Mouse (Mus musculus): ENCODE measurements around the gene Nufip1. TPM values are rescaled to one million over a fixed set of nuclear protein-coding genes. Genes with fewer than 3 reads are reported as not detected.

The Nufip1 gene
- polyA plus RNA-seq (2012; fragmentation: generic; extraction: Trizol) = 1 to 10 TPM in 1 of 2 experiments, under 1 TPM in 1; 0.94 to 4.0 TPM

DNA sequence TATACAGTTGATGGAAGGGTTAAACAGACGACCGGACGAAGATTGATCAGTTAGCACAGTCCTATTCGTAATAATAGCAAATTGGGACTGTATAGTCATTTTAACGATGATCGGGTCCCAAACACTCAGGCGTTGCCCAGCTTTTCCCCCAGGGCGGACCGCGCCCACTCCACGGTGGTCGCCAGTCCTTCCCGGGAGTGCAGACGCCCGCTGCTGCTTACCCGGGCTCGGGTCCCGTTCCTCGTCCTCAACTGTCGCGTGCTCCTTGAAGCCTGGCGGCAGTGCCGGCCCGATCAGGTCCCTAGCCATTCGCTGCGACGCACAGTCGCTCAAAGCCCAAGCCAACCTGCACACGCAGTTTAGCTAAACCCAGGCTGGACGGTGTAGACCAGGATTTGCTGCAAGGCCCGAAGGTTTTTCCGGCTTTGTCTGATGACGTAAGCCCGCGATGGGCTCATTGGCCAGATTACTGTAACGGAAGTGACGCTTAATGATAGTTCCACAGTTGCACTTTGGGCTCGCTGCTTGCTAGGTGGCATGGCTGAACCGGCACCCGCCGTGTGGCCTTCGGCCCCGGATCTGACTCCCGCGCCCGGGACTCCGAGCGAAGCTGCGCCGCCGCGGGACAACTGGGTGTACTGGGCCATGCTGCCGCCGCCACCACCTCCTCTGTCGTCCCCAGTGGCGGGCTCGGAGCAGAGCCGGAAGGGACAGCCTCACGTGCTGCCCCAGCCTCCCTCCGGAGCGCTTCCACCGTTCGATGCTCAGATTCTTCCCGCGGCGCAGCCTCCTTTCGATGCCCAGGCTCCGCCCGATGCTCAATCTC lies at the start of gene Nufip1, which contains the start of gene Gpalpp1:
Gene Nufip1, plus strand, starts transcription at position 496 of the 826 bp plus-strand sequence.
Gene Gpalpp1, minus strand, starts transcription at position 365 of the 826 bp plus-strand sequence.

Other genes starting within 250 kb of the Nufip1 start
- gene Kctd4, start 155.9 kb upstream of the Nufip1 start, polyA plus RNA-seq (2012; fragmentation: generic; extraction: Trizol) = under 1 TPM in 1 of 2 experiments, not detected in 1; 0.02 TPM
- gene Gtf2f2, start 100.0 kb upstream of the Nufip1 start, polyA plus RNA-seq (2012; fragmentation: generic; extraction: Trizol) = 10 to 100 TPM; 10.8 to 12.2 TPM
- 1 to 10 TPM in 1 of 2 experiments, under 1 TPM in 1; 0.44 to 4.1 TPM for gene Gpalpp1, start 131 bp upstream of the Nufip1 start, polyA plus RNA-seq (2012; fragmentation: generic; extraction: Trizol)

All from C3H10T1/2 (cell line).